Mouse (Mus musculus): ENCODE data around the gene Hoxb1. TPM values are rescaled to one million over a fixed set of nuclear protein-coding genes. Genes with fewer than 3 reads are reported as not detected.

The Hoxb1 gene
- polyA plus RNA-seq, 1 experiment from 2014 or later, result 2.2 TPM

DNA sequence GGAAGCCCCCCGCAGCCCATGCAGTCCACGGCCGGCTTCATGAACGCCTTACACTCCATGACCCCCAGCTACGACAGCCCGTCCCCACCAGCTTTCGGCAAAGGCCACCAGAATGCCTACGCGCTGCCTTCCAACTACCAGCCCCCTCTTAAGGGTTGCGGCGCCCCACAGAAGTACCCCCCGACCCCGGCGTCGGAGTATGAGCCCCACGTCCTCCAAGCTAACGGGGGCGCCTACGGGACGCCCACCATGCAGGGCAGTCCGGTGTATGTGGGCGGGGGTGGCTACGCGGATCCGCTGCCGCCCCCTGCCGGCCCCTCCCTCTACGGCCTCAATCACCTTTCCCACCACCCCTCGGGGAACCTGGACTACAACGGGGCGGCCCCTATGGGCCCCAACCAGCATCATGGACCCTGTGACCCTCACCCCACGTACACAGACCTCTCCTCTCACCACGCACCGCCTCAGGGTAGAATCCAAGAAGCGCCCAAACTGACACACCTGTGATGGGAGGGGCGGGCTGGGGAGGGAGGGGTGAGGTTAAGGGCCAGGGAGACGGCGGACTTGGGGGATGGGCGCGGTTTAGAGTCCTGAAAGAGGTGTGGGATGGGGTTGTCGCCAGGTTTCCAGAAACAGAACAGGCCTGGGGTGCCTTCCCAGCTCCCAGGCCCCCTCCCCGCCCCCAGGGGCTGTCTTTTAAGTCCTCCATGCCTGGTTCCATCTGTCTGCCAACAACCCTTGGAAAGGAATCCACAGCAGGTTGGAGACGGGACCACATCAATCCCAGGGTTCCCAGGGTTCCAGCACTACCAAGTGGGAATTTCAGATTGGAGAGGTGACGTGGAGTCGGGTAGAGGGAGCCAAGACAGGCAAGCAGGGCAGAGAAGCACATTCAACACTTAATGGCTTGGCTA is 19.4 kb upstream of the Hoxb1 start:
- H3K4me2 ChIP-seq (replicated peaks), result peak overlapping the region; percentile 62
- no peak for ATAC-seq (ENCODE audit: low FRiP score)
- H3K4me3 ChIP-seq, result peak overlapping the region; percentile 42
- H3K27ac ChIP-seq, result peak overlapping the region; percentile 95
- no peaks in the 10 kb centered on the region for H3K9me3 ChIP-seq (replicated peaks)
- WGBS, result 2% methylated on average over 44 of the region's 45 CpGs
- no peaks in the 10 kb centered on the region for H3K36me3 ChIP-seq
- H3K9ac ChIP-seq, result peak overlapping the region; percentile 85
- H3K27me3 ChIP-seq, result peaks cover 87% of the 10 kb centered on the region
- H3K4me1 ChIP-seq, result peaks cover 46% of the 10 kb centered on the region

DNA sequence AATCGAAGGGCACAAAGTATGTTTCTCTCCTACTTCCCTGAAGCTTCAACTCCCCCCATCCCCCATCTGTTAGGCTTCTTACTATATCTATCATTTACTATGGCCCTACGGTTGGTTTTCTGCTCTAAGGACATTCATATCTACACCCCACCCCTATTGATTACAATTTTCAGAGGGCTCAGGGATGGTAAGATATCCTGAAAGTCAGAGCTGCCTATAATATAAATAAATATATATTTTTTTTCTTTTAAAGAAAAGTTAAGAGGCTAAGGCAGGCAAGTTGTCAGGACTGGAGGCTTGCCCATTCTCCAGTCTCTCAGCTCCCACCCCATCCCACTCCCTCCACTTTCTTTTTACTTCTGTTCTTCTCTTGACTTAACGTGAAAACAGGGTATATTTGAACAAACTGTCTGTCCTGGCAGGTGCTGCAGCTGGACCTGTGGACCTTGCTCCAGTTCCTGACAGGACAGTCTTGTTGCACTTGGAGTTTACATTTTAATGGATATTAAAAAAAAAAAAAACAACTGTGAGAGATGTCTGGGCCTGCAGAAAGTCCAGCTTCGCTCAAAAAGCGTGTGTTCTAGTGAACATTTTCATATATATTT is 18.5 kb upstream of the Hoxb1 start:
- Histone ChIP-seq H3K27me3 (peaks cover 89% of the 10 kb centered on the region), H3K9me3 (replicated peaks) (no peaks in the 10 kb centered on the region), H3K27ac (peak overlapping the region; percentile 95), H3K4me2 (replicated peaks) (peak overlapping the region; percentile 62), H3K9ac (0 out of 2 replicates have a peak overlapping the region, but pooled peaks have one; percentile 85), H3K4me1 (peaks cover 46% of the 10 kb centered on the region), H3K36me3 (no peaks in the 10 kb centered on the region), H3K4me3 (no peak overlapping the region)
- 28% methylated on average over 5 of the region's 5 CpGs for WGBS
- no peak for ATAC-seq (ENCODE audit: low FRiP score)

DNA sequence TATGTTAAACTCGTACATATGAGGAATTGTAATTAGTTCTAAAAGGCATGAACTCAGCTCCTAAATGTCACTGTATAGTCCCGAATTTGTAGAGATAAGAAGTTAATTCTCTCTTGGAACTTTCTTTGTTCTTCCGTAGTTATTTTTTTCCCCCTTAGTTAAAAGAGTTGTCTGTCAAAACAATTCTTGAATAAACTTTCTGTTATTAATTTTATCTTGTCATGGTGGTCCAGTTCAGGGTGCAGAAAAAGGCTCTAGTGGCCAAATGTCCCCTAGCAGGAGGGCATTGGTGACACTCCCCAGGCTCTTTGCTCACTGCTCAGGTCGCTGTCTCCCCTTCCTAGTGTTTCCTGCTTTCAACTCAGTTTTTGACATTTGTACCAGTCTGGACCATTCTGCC is 17.8 kb upstream of the Hoxb1 start:
- peak overlapping the region; percentile 24 for H3K4me3 ChIP-seq

DNA sequence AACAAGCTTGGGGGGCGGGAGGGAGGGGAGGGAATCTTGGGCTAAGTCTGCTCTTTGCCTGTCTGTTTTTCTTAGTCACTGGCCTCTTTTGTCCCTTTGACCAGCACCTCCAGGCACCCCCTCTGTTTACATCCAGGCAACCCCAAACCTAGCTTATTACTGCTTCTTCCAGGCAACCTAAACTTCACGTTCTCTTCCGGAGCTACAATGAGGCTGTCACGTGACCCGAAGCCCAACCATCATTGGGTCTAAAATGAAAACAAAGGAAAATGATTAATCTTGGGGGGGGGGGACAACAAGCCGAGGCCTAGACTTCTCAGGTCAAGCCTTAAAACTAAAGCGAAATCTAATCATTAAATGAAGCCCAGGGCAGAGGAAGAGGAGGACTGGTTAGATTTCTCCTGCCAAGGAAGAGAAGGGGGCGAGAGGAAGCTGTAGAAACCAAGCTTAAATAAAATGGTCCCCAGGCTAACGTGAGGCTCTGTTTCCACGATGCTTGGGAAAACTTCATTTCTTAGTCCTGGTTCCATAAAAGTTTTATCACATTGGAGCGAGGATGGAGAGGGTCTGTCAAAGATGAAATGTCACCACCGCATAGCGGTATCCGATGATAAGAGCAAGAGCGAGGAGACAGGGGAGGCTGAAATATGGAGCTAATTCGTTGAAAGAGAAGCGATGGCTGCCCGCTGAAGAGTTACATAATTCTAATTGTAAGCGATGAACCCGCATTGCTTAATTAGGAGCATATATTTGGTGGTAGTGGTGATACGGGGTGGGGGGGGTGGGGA is 17.2 kb upstream of the Hoxb1 start:
- H3K27me3 ChIP-seq, result peaks cover 84% of the 10 kb centered on the region
- ATAC-seq (ENCODE audit: low FRiP score), result no peak
- H3K27ac ChIP-seq, result peak overlapping the region; percentile 96
- H3K4me1 ChIP-seq, result peaks cover 46% of the 10 kb centered on the region
- WGBS, result 6% methylated on average over 21 of the region's 21 CpGs
- peak overlapping the region; percentile 57 for H3K9ac ChIP-seq
- peak overlapping the region; percentile 47 for H3K4me2 ChIP-seq (replicated peaks)
- peak overlapping the region; percentile 24 for H3K4me3 ChIP-seq
- H3K9me3 ChIP-seq (replicated peaks), result no peaks in the 10 kb centered on the region
- no peaks in the 10 kb centered on the region for H3K36me3 ChIP-seq

More for the DNA sequence above, 17.8 kb upstream of the Hoxb1 start:
- ATAC-seq (ENCODE audit: low FRiP score), result no peak
- H3K9me3 ChIP-seq (replicated peaks), result no peaks in the 10 kb centered on the region
- WGBS, result 9% methylated on average over 4 of the region's 4 CpGs
- no peaks in the 10 kb centered on the region for H3K36me3 ChIP-seq
- peaks cover 90% of the 10 kb centered on the region for H3K27me3 ChIP-seq
- peak overlapping the region; percentile 47 for H3K4me2 ChIP-seq (replicated peaks)
- peaks cover 46% of the 10 kb centered on the region for H3K4me1 ChIP-seq
- no peak overlapping the region for H3K9ac ChIP-seq
- peak overlapping the region; percentile 96 for H3K27ac ChIP-seq

DNA sequence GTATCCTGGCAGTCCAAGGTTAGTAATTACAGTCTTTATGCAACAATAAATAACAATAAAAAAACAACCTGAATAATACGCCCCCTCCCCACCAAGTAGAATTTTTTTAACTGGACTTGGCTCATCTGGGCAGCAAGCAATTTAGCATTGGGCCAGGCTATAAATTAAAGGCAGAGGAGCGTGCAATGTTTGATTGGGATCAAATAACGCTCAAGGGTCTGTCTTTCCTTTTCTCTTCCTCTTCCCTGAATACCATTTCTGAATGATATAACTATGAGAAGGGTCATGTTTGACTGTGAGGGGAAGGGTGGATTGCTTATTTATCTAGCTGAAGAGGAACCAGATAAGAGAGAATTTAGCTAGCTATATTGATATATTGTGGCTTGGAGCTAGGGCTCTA is 16.6 kb upstream of the Hoxb1 start:
- ATAC-seq (ENCODE audit: low FRiP score), result no peak
- peak overlapping the region; percentile 47 for H3K4me2 ChIP-seq (replicated peaks)
- peaks cover 46% of the 10 kb centered on the region for H3K4me1 ChIP-seq
- 10% methylated on average over 3 of the region's 3 CpGs for WGBS
- peak overlapping the region; percentile 96 for H3K27ac ChIP-seq
- H3K9me3 ChIP-seq (replicated peaks), result no peaks in the 10 kb centered on the region
- H3K4me3 ChIP-seq, result peak overlapping the region; percentile 24
- no peaks in the 10 kb centered on the region for H3K36me3 ChIP-seq
- H3K27me3 ChIP-seq, result peaks cover 79% of the 10 kb centered on the region
- peak overlapping the region; percentile 57 for H3K9ac ChIP-seq

DNA sequence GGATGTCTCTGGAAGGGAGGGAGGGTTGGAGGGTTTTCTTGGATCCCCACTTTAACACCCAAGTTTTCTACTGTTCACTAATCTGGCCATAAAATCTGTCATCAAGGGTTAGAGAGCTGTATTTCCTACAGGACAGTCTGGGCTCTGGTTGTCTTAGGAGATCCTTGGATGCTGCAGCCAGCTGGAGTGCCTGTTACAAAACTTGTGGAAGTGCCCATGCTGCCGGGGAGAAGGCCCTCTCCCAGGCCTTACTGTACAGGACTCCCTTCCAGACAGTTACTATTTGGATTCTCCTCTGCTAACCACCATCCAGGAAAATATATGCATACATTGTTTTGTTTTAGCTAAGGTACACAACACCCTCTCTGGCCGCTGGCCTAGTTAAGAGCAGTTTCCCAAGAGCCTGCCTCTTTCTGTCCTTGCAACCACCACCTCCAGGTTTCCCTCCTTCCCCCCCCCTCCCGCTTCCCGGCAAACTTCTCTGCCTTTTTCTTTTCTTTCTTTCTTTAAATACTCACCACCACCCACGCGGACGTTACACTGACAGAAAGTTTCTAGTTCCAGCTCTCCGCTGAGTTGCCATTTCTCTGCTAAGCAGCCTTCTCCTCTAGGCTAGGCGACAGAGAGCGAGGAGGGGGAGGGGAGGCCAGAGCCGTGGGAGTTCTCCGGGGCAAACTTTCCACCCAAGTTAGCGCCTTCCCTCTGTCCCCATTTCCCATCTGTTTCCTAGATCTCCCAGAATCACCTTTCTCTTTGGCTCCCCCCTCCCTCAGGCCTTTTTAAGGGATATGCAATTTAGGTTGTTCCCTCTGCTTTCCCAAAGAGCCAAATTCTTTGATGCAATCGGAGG is 15.8 kb upstream of the Hoxb1 start:
- Histone ChIP-seq H3K4me3 (peak overlapping the region; percentile 24), H3K4me1 (peaks cover 41% of the 10 kb centered on the region), H3K27ac (peak overlapping the region; percentile 96), H3K9me3 (replicated peaks) (no peaks in the 10 kb centered on the region), H3K36me3 (no peaks in the 10 kb centered on the region), H3K27me3 (peaks cover 79% of the 10 kb centered on the region), H3K4me2 (replicated peaks) (peak overlapping the region; percentile 47), H3K9ac (peak overlapping the region; percentile 57)
- WGBS, result 2% methylated on average over 14 of the region's 14 CpGs
- ATAC-seq (ENCODE audit: low FRiP score), result no peak

DNA sequence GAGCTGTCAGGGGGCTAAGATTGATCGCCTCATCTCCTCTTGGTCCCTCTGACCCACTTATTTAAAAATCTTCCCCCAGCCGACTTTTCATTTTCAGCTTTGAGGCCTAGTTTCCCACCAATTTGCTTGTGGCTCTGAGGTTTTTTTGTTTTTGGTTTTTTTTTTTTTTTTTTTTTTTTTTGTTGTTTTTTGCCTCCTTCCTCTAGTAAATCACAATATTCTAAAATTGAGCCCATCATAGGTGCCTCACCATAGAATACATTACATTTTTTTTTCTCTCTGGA is 15.3 kb upstream of the Hoxb1 start, which contains the start of gene Hoxb2:
Gene Hoxb2, plus strand, starts transcription at position 185 of the 284 bp plus-strand sequence.
- no peaks in the 10 kb centered on the region for H3K36me3 ChIP-seq
- H3K4me1 ChIP-seq, result peaks cover 36% of the 10 kb centered on the region
- peaks cover 78% of the 10 kb centered on the region for H3K27me3 ChIP-seq
- peak within 1 kb of the TSS; percentile 64 for H3K4me2 ChIP-seq (replicated peaks)
- H3K9me3 ChIP-seq (replicated peaks), result no peaks in the 10 kb centered on the region
- H3K4me3 ChIP-seq, result peak within 1 kb of the TSS; percentile 54
- 4% methylated on average over 2 of the region's 2 CpGs for WGBS
- no peak for ATAC-seq (ENCODE audit: low FRiP score)
- H3K9ac ChIP-seq, result peak within 1 kb of the TSS; percentile 92
- H3K27ac ChIP-seq, result peak within 1 kb of the TSS; percentile 96

DNA sequence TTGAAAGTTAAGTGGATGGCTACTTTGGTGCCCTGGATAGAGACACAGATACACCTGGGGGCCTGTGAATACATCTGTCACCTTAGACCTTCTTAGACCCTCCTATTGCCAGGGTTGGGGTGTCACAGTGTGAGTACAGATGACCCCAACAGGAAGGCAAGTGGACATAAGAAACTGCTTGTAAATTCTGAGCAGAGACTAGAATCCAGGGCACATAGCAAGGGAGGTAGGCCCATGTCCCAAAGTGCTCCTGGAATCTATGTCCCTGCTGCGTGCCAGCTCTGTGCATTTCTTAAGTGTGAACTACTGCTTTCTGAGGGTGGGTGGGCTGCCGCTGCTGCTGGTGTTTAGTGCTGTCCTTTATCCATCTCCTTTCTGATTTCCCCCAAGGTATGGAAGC is 14.8 kb upstream of the Hoxb1 start:
- Histone ChIP-seq H3K4me2 (replicated peaks) (peak overlapping the region; percentile 64), H3K27ac (peak overlapping the region; percentile 96), H3K4me1 (peaks cover 31% of the 10 kb centered on the region), H3K4me3 (peak overlapping the region; percentile 54; the same call in 1 of the 2 replicates), H3K9ac (peak overlapping the region; percentile 92), H3K36me3 (no peaks in the 10 kb centered on the region), H3K9me3 (replicated peaks) (no peaks in the 10 kb centered on the region), H3K27me3 (peaks cover 75% of the 10 kb centered on the region)
- 8% methylated on average over 2 of the region's 2 CpGs for WGBS
- no peak for ATAC-seq (ENCODE audit: low FRiP score)

DNA sequence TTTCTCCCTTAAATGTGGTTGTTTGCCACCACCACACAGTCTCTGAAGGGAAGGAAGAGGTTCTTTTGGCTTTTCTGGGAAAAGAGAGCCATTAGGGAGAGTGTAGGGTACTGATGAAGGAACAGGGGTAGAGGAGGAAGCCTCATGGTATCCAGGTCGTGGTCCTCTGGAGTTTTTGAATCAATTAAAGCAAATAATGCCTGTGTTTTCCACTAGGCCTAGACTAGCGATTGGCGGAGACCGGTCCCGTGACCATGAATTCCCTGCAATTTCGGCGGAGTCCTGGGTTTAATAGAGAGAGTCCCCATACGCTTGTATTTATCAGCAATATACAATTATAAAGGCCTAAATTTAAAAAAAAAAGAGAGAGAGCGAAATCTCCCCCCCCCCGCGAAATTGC is 14.2 kb upstream of the Hoxb1 start:
- 2% methylated on average over 11 of the region's 11 CpGs for WGBS
- Histone ChIP-seq H3K4me2 (replicated peaks) (peak overlapping the region; percentile 64), H3K27me3 (peaks cover 75% of the 10 kb centered on the region), H3K9ac (peak overlapping the region; percentile 92), H3K27ac (peak overlapping the region; percentile 96), H3K4me1 (peaks cover 25% of the 10 kb centered on the region), H3K4me3 (peak overlapping the region; percentile 54), H3K36me3 (no peaks in the 10 kb centered on the region), H3K9me3 (replicated peaks) (no peaks in the 10 kb centered on the region)
- peak; percentile 27; the same call in 1 of the 2 replicates for ATAC-seq (ENCODE audit: low FRiP score)

DNA sequence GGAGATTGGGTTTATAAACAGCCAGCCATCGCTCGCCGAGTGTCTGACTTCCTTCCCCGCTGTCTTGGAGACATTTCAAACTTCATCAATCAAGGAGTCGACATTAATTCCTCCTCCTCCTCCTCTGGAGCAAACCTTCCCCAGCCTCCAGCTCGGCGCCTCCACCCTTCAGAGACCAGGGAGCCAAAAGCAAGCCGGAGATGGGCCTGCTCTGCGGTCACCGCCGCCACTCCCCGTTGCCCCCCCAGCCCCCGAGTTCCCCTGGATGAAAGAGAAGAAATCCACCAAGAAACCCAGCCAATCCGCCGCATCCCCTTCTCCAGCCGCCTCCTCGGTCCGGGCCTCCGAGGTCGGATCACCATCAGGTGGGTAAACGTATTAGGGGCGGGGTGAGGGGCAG is 13.7 kb upstream of the Hoxb1 start:
- H3K9ac ChIP-seq, result peak overlapping the region; percentile 92
- ATAC-seq (ENCODE audit: low FRiP score), result peak; percentile 49; the same call in 1 of the 2 replicates
- WGBS, result under 1% methylated on average over 22 of the region's 22 CpGs
- peak overlapping the region; percentile 64 for H3K4me2 ChIP-seq (replicated peaks)
- H3K9me3 ChIP-seq (replicated peaks), result no peaks in the 10 kb centered on the region
- H3K27ac ChIP-seq, result peak overlapping the region; percentile 96
- peaks cover 75% of the 10 kb centered on the region for H3K27me3 ChIP-seq
- peaks cover 25% of the 10 kb centered on the region for H3K4me1 ChIP-seq
- peak overlapping the region; percentile 54 for H3K4me3 ChIP-seq
- no peaks in the 10 kb centered on the region for H3K36me3 ChIP-seq

DNA sequence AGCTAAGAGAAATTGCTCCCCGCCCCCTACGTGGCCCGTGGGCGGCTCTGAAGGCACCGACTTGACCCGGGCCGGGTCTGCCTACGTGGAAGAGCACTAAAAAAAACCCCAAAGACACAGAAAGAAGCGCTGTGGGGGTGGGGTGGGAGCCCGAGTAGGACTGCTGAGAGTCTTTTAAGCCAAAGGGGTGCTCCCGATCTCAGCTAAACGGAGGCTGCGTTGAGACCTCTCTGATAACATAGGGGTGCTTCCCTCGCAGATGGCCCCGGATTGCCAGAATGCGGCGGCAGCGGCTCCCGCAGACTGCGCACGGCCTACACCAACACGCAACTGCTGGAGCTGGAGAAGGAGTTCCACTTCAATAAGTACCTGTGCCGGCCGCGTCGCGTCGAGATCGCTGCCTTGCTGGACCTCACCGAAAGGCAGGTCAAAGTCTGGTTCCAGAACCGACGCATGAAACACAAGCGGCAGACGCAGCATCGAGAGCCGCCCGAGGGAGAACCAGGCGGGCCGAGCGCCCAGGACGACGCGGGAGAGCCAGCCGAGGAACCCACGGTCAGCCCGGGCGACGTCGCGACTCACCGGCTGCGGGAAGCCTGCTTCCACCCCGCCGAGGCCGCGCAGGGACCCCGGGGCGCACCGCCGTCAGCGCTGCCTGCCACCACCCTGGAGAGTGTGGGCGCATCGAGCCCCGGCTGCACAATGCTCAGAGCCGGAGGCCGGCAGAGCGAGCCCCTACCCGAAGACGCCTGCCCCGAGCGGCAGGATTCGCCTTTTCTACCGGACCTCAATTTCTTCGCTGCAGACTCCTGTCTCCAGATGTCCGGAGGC is 12.6 kb upstream of the Hoxb1 start:
- peaks cover 23% of the 10 kb centered on the region for H3K4me1 ChIP-seq
- H3K27me3 ChIP-seq, result peaks cover 78% of the 10 kb centered on the region
- WGBS, result under 1% methylated on average over 75 of the region's 75 CpGs
- H3K9me3 ChIP-seq (replicated peaks), result no peaks in the 10 kb centered on the region
- H3K4me3 ChIP-seq, result peak overlapping the region; percentile 54
- peak overlapping the region; percentile 92 for H3K9ac ChIP-seq
- peak overlapping the region; percentile 96 for H3K27ac ChIP-seq
- peak overlapping the region; percentile 64 for H3K4me2 ChIP-seq (replicated peaks)
- no peak for ATAC-seq (ENCODE audit: low FRiP score)
- H3K36me3 ChIP-seq, result no peaks in the 10 kb centered on the region
